Mouse (Mus musculus) hindbrain, embryonic 16.5 days (tissue): ENCODE results near the gene Rapgef1. TPM values are rescaled to one million over a fixed set of nuclear protein-coding genes. Genes with fewer than 3 reads are reported as not detected.

Source experiments
- ATAC-seq: fragments of 200-750 bp; cut with Nextera tagmentation; 2 replicates; pipeline ENCODE4 v1.8.0; 2017; ENCODE audit warnings: moderate TSS enrichment, moderate library complexity
- H3K27ac ChIP-seq: fragments of 300-500 bp; sonication (generic); 2 replicates; pipeline ENCODE4 v1.5.1; 2014; ENCODE audit warnings: low read depth, mild to moderate bottlenecking, control low read depth, low read length, moderate library complexity
- H3K27me3 ChIP-seq: fragments of 300-500 bp; sonication (generic); replicated peaks from 2 replicates; pipeline ENCODE4 v1.6.1; 2014; ENCODE audit warnings: low read length; ENCODE audit not compliant: control insufficient read depth, insufficient read depth
- H3K36me3 ChIP-seq: fragments of 300-500 bp; sonication (generic); 2 replicates; pipeline ENCODE4 v1.6.1; 2014; ENCODE audit warnings: mild to moderate bottlenecking, low read length, moderate library complexity, mixed read lengths; ENCODE audit not compliant: control insufficient read depth, insufficient read depth
- H3K4me1 ChIP-seq: fragments of 300-500 bp; sonication (generic); 2 replicates; pipeline ENCODE4 v1.6.1; 2014; ENCODE audit warnings: low read depth, low read length; ENCODE audit not compliant: control insufficient read depth, insufficient read depth
- H3K4me2 ChIP-seq: fragments of 300-500 bp; sonication (generic); 2 replicates; pipeline ENCODE4 v1.6.1; 2014; ENCODE audit warnings: mild to moderate bottlenecking, low read length, control low read depth, moderate library complexity
- H3K4me3 ChIP-seq: fragments of 300-500 bp; sonication (generic); 2 replicates; pipeline ENCODE4 v1.5.1; 2014; ENCODE audit warnings: mild to moderate bottlenecking, low read length, control low read depth, moderate library complexity
- H3K9ac ChIP-seq: fragments of 300-500 bp; sonication (generic); 2 replicates; pipeline ENCODE4 v1.6.1; 2014; ENCODE audit warnings: low read depth, mild to moderate bottlenecking, control low read depth, low read length, moderate library complexity
- H3K9me3 ChIP-seq: fragments of 300-500 bp; sonication (generic); 2 replicates; pipeline ENCODE4 v1.6.1; 2014; ENCODE audit warnings: mild to moderate bottlenecking, low read length, moderate library complexity; ENCODE audit not compliant: control insufficient read depth
- WGBS: fragments of 180-500 bp; shearing (Covaris S2); extraction: QIAGEN DNeasy Blood & Tissue Kit; methylation state at CpG from one replicate; pipeline ENCODE4 v1.1.7; 2014; 5-methylcytosine and 5-hydroxymethylcytosine counted together
- polyA plus RNA-seq: library from polyadenylated mRNA; unstranded; fragments of >200 nt; fragmentation: Nextera tagmentation; extraction: Ambion mirVana; gene quantifications from 2 replicates; pipeline ENCODE4 v1.2.1, GENCODE M21; 2015

The Rapgef1 gene
- polyA plus RNA-seq, 1 experiment from 2014 or later: 14.8 TPM

GRCm38 (mm10) chr2:29589266-29589665, 30.3 kb upstream of the Rapgef1 start:
- Histone ChIP-seq H3K36me3 (no peaks in the 10 kb centered on the region), H3K4me2 (no peak overlapping the region), H3K9ac (no peak overlapping the region), H3K27me3 (no peaks in the 10 kb centered on the region), H3K27ac (no peak overlapping the region), H3K4me3 (no peak overlapping the region), H3K9me3 (no peaks in the 10 kb centered on the region), H3K4me1 (peaks cover 7% of the 10 kb centered on the region)
- WGBS: 24% methylated on average over 10 of the region's 10 CpGs
- no peak for ATAC-seq

GRCm38 (mm10) chr2:29591626-29592025, 27.9 kb upstream of the Rapgef1 start:
- no peak overlapping the region for H3K4me3 ChIP-seq
- no peak overlapping the region for H3K27ac ChIP-seq
- H3K9me3 ChIP-seq: no peaks in the 10 kb centered on the region
- ATAC-seq: no peak
- no peaks in the 10 kb centered on the region for H3K27me3 ChIP-seq
- no peaks in the 10 kb centered on the region for H3K4me1 ChIP-seq
- H3K4me2 ChIP-seq: no peak overlapping the region
- 77% methylated on average over 6 of the region's 6 CpGs for WGBS
- H3K36me3 ChIP-seq: no peaks in the 10 kb centered on the region
- no peak overlapping the region for H3K9ac ChIP-seq

- H3K27ac ChIP-seq: no peak overlapping the region
- H3K4me2 ChIP-seq: no peak overlapping the region
- no peak for ATAC-seq
- H3K9me3 ChIP-seq: no peaks in the 10 kb centered on the region
- no peak overlapping the region for H3K9ac ChIP-seq
- H3K4me3 ChIP-seq: no peak overlapping the region
- WGBS: 72% methylated on average over 8 of the region's 8 CpGs
- H3K4me1 ChIP-seq: no peaks in the 10 kb centered on the region
- H3K36me3 ChIP-seq: no peaks in the 10 kb centered on the region
- no peaks in the 10 kb centered on the region for H3K27me3 ChIP-seq
These were observed 27.0 kb upstream of the Rapgef1 start for GRCm38 (mm10) chr2:29592537-29592936.

GRCm38 (mm10) chr2:29603930-29604329, 15.6 kb upstream of the Rapgef1 start:
- Histone ChIP-seq H3K36me3 (no peaks in the 10 kb centered on the region), H3K27ac (no peak overlapping the region), H3K4me2 (no peak overlapping the region), H3K9ac (no peak overlapping the region), H3K4me1 (peaks cover 2% of the 10 kb centered on the region; the same call in 1 of the 2 replicates), H3K27me3 (no peaks in the 10 kb centered on the region), H3K9me3 (no peaks in the 10 kb centered on the region), H3K4me3 (no peak overlapping the region)
- ATAC-seq: peak; percentile 20; the same call in 1 of the 2 replicates
- 2% methylated on average over 3 of the region's 3 CpGs for WGBS

GRCm38 (mm10) chr2:29605591-29605990, 13.9 kb upstream of the Rapgef1 start:
- 94% methylated on average over 5 of the region's 5 CpGs for WGBS
- no peak overlapping the region for H3K4me2 ChIP-seq
- no peaks in the 10 kb centered on the region for H3K27me3 ChIP-seq
- no peak overlapping the region for H3K4me3 ChIP-seq
- H3K9me3 ChIP-seq: no peaks in the 10 kb centered on the region
- H3K9ac ChIP-seq: no peak overlapping the region
- no peak overlapping the region for H3K27ac ChIP-seq
- H3K36me3 ChIP-seq: no peaks in the 10 kb centered on the region
- H3K4me1 ChIP-seq: peaks cover 2% of the 10 kb centered on the region; the same call in 1 of the 2 replicates
- no peak for ATAC-seq

GRCm38 (mm10) chr2:29606460-29606859, 13.1 kb upstream of the Rapgef1 start:
- Histone ChIP-seq H3K36me3 (no peaks in the 10 kb centered on the region), H3K4me1 (peaks cover 2% of the 10 kb centered on the region; the same call in 1 of the 2 replicates), H3K27me3 (no peaks in the 10 kb centered on the region), H3K9me3 (no peaks in the 10 kb centered on the region), H3K4me3 (no peak overlapping the region), H3K9ac (no peak overlapping the region), H3K27ac (no peak overlapping the region), H3K4me2 (no peak overlapping the region)
- 51% methylated on average over 6 of the region's 6 CpGs for WGBS
- ATAC-seq: no peak

GRCm38 (mm10) chr2:29617341-29617740, 2.2 kb upstream of the Rapgef1 start:
- no peaks in the 10 kb centered on the region for H3K36me3 ChIP-seq
- H3K4me1 ChIP-seq: peaks cover 13% of the 10 kb centered on the region
- no peak overlapping the region for H3K4me2 ChIP-seq
- no peak overlapping the region for H3K4me3 ChIP-seq
- 90% methylated on average over 1 of the region's 1 CpGs for WGBS
- H3K27ac ChIP-seq: no peak overlapping the region
- H3K9ac ChIP-seq: no peak overlapping the region
- ATAC-seq: no peak
- H3K9me3 ChIP-seq: no peaks in the 10 kb centered on the region
- H3K27me3 ChIP-seq: no peaks in the 10 kb centered on the region

- Histone ChIP-seq H3K4me3 (peak overlapping the region; percentile 84; the same call in 1 of the 2 replicates), H3K9ac (no peak overlapping the region; the same call in 1 of the 2 replicates), H3K27ac (no peak overlapping the region), H3K4me1 (peaks cover 13% of the 10 kb centered on the region), H3K9me3 (no peaks in the 10 kb centered on the region), H3K36me3 (no peaks in the 10 kb centered on the region), H3K4me2 (peak overlapping the region; percentile 36), H3K27me3 (no peaks in the 10 kb centered on the region)
- 65% methylated on average over 8 of the region's 8 CpGs for WGBS
- ATAC-seq: peak; percentile 40; the same call in 1 of the 2 replicates
These were observed 515 bp upstream of the Rapgef1 start for GRCm38 (mm10) chr2:29618926-29619483.

- H3K4me3 ChIP-seq: peak overlapping the region; percentile 84
- no peaks in the 10 kb centered on the region for H3K36me3 ChIP-seq
- 1% methylated on average over 15 of the region's 15 CpGs for WGBS
- peak overlapping the region; percentile 93 for H3K27ac ChIP-seq
- H3K9ac ChIP-seq: peak overlapping the region; percentile 93
- no peaks in the 10 kb centered on the region for H3K9me3 ChIP-seq
- no peaks in the 10 kb centered on the region for H3K27me3 ChIP-seq
- H3K4me1 ChIP-seq: peaks cover 15% of the 10 kb centered on the region
- H3K4me2 ChIP-seq: peak overlapping the region; percentile 72
- 0 out of 2 replicates have a peak, but pooled peaks have one; percentile 5 for ATAC-seq
These were observed 844 bp downstream of the Rapgef1 start for GRCm38 (mm10) chr2:29620301-29620827.
